Mouse (Mus musculus): ENCODE results near the gene A430005L14Rik. TPM values are rescaled to one million over a fixed set of nuclear protein-coding genes. Genes with fewer than 3 reads are reported as not detected.

A430005L14Rik gene
- polyA plus RNA-seq, 1 experiment: 29.2 TPM

DNA sequence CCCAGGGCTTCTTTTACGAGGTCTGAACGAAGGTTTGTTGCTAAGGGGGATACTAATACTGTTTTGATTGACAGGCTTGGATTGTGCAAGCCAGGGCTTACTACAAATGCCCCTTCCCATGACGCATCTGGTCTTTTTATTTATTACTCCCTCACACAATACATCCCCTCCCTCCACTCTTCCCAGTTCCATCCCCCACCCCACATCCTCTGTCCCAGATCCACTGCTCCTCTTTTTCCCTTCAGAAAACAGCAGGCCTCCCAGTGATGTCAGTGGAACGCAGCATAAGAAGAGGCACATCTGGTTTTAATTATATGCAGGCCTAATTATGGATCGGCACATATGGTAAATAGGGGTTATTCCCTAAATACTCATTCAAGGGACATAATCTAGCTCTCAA, 5.3 kb upstream of the A430005L14Rik start:
- Histone ChIP-seq H3K79me2 (ENCODE audit: control insufficient read depth, insufficient read depth) (no peaks in the 10 kb centered on the region), H3K36me3 (ENCODE audit: control insufficient read depth, insufficient read depth) (no peaks in the 10 kb centered on the region), H3K4me2 (ENCODE audit: low read depth) (no peak overlapping the region), H3ac (ENCODE audit: control insufficient read depth, insufficient read length) (no peak overlapping the region), H3K4me3 (peak overlapping the region; percentile 31), H3K27me3 (ENCODE audit: control insufficient read depth, insufficient read depth, insufficient read length) (no peaks in the 10 kb centered on the region)
- no peak for TF ChIP-seq REST (IDR thresholded peaks at IDR 0.05; ENCODE audit: insufficient read depth, insufficient read length)
- TF ChIP-seq MYOG (IDR thresholded peaks at IDR 0.05; ENCODE audit: control insufficient read depth in 1 of 3, insufficient read depth in 1 of 3, insufficient read length in 2 of 3, low read depth in 2 of 3): no peak
- TF ChIP-seq POLR2AphosphoS2 (IDR thresholded peaks at IDR 0.05; ENCODE audit: insufficient read length, low read depth): no peak
- TF ChIP-seq MAX (IDR thresholded peaks at IDR 0.05; ENCODE audit: low read depth): no peak
- no peak for TF ChIP-seq TCF3 (IDR thresholded peaks at IDR 0.05; ENCODE audit: insufficient read length, low read depth)
- no peak for TF ChIP-seq SRF (IDR thresholded peaks at IDR 0.05; ENCODE audit: control insufficient read depth, insufficient read length, low read depth)

DNA sequence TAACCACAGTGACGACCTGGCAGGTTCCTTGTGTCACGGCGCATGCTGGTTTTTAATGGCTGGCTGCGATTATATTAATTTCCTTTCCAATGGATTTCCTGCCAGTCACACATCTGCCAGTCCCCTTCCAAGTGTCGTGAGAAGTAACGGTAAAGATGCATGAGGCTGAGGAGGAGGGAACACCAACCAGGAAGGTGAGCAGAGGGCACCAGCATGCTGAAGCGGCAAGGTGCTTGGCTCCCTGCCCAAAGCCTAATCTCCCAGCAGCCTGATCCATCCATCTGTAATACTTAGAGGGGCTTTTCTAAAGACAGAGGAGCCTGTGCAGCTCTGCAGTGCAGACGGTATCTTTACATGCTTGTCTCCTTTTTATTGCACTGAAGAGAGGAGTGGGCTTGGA, 1.4 kb upstream of the A430005L14Rik start:
- Histone ChIP-seq H3K27me3 (ENCODE audit: control insufficient read depth, insufficient read depth, insufficient read length) (no peaks in the 10 kb centered on the region), H3K79me2 (ENCODE audit: control insufficient read depth, insufficient read depth) (peaks cover 6% of the 10 kb centered on the region), H3K4me2 (ENCODE audit: low read depth) (no peak overlapping the region), H3ac (ENCODE audit: control insufficient read depth, insufficient read length) (no peak overlapping the region), H3K36me3 (ENCODE audit: control insufficient read depth, insufficient read depth) (peaks cover 3% of the 10 kb centered on the region), H3K4me3 (no peak overlapping the region)
- no peak for TF ChIP-seq TCF12 (IDR thresholded peaks at IDR 0.05; ENCODE audit: insufficient read depth, poor library complexity, severe bottlenecking)
- TF ChIP-seq MYOD1 (IDR thresholded peaks at IDR 0.05; ENCODE audit: control insufficient read depth in 1 of 3, insufficient read length in 2 of 3, low read depth in 2 of 3): no peak
- no peak for TF ChIP-seq REST (IDR thresholded peaks at IDR 0.05; ENCODE audit: insufficient read depth, insufficient read length)
- no peak for TF ChIP-seq USF1 (IDR thresholded peaks at IDR 0.05; ENCODE audit: low read depth)
- no peak for TF ChIP-seq POLR2A (IDR thresholded peaks at IDR 0.05; ENCODE audit: insufficient read length, low read depth)
- TF ChIP-seq SRF (IDR thresholded peaks at IDR 0.05; ENCODE audit: control insufficient read depth, insufficient read length, low read depth): no peak
- TF ChIP-seq MYOG (IDR thresholded peaks at IDR 0.05; ENCODE audit: control insufficient read depth in 1 of 3, insufficient read depth in 1 of 3, insufficient read length in 2 of 3, low read depth in 2 of 3): no peak
- no peak for TF ChIP-seq MAX (IDR thresholded peaks at IDR 0.05; ENCODE audit: low read depth)
- TF ChIP-seq CEBPB (IDR thresholded peaks at IDR 0.05; ENCODE audit: insufficient read depth, poor library complexity, severe bottlenecking): no peak
- no peak for TF ChIP-seq POLR2AphosphoS2 (IDR thresholded peaks at IDR 0.05; ENCODE audit: insufficient read length, low read depth)
- TF ChIP-seq E2F4 (IDR thresholded peaks at IDR 0.05; ENCODE audit: insufficient read depth): no peak
- TF ChIP-seq TCF3 (IDR thresholded peaks at IDR 0.05; ENCODE audit: insufficient read length, low read depth): no peak

DNA sequence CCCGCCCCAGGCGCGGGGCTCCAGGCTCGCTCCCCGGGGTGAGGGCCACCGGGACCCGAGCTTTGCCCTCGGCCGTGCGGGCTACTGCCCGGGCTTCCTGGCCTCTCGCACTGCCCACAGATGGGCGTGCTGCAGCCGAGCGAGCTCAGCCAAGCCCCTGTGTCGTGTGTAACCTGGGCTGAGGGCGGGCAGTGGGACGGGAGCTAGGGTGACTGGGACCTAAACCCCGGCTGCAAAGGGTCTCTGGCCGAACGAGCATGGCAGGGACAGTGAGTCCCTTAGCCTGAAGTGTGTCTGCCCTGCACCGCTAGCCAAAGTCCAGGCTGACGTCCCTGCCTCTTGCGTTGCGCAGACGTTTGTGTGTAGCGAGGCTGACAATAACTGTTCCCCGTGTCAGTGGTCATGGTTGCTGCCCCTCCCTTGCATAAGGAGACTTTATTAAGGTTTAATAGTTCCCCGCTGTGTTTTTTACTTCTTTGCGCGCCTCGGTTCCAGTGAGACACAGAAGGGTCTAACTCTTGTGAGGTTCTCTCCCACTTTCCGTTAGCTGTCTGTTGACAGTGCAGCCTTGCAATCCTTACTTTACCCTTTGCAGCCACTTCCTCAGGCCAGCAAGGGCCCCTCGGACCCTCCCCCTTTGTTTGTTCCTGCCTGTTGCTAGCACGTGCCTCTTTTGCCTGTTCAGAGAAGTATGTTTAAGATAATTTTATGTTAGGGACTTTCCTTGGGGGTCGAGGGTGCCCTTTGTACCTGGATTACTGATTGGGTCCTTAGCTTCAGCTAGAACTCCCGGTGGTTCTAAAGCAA, 610 bp downstream of the A430005L14Rik start:
- Histone ChIP-seq H3K79me2 (ENCODE audit: control insufficient read depth, insufficient read depth) (peaks cover 6% of the 10 kb centered on the region), H3K27me3 (ENCODE audit: control insufficient read depth, insufficient read depth, insufficient read length) (no peaks in the 10 kb centered on the region), H3K4me2 (ENCODE audit: low read depth) (peak overlapping the region; percentile 87), H3K4me3 (peak overlapping the region; percentile 66), H3ac (ENCODE audit: control insufficient read depth, insufficient read length) (peak overlapping the region; percentile 92), H3K36me3 (ENCODE audit: control insufficient read depth, insufficient read depth) (peaks cover 3% of the 10 kb centered on the region)
- no peak for TF ChIP-seq TCF3 (IDR thresholded peaks at IDR 0.05; ENCODE audit: insufficient read length, low read depth)
- TF ChIP-seq POLR2AphosphoS2 (IDR thresholded peaks at IDR 0.05; ENCODE audit: insufficient read length, low read depth): no peak

DNA sequence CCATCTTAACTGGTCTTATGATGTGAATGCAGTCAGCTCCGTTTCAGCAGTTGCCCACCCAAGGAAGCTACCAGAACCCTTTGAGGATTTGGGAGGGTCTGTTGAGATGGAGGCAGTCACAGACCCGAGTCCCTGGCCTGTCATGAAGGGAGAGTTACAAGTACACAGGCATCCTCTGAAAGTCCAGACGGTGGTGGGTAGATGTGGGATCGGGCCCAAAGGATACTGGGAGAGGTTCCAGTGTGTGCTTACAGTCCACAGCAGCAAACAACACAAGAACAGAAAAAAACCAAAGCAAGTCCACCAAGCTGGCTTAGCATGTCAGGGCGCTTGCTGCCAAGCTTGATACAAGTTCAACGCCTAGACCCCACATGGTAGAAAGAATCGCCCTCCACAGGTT, 5.6 kb downstream of the A430005L14Rik start:
- no peak overlapping the region for H3ac ChIP-seq (ENCODE audit: control insufficient read depth, insufficient read length)
- no peaks in the 10 kb centered on the region for H3K27me3 ChIP-seq (ENCODE audit: control insufficient read depth, insufficient read depth, insufficient read length)
- TF ChIP-seq MAX (IDR thresholded peaks at IDR 0.05; ENCODE audit: low read depth): no peak
- no peak for TF ChIP-seq TCF12 (IDR thresholded peaks at IDR 0.05; ENCODE audit: insufficient read depth, poor library complexity, severe bottlenecking)
- no peak for TF ChIP-seq MYOG (IDR thresholded peaks at IDR 0.05; ENCODE audit: control insufficient read depth in 1 of 3, insufficient read depth in 1 of 3, insufficient read length in 2 of 3, low read depth in 2 of 3)
- TF ChIP-seq CEBPB (IDR thresholded peaks at IDR 0.05; ENCODE audit: insufficient read depth, poor library complexity, severe bottlenecking): no peak
- no peak for TF ChIP-seq MYOD1 (IDR thresholded peaks at IDR 0.05; ENCODE audit: control insufficient read depth in 1 of 3, insufficient read length in 2 of 3, low read depth in 2 of 3)
- no peak for TF ChIP-seq E2F4 (IDR thresholded peaks at IDR 0.05; ENCODE audit: insufficient read depth)
- TF ChIP-seq POLR2A (IDR thresholded peaks at IDR 0.05; ENCODE audit: insufficient read length, low read depth): no peak
- no peak for TF ChIP-seq REST (IDR thresholded peaks at IDR 0.05; ENCODE audit: insufficient read depth, insufficient read length)
- TF ChIP-seq USF1 (IDR thresholded peaks at IDR 0.05; ENCODE audit: low read depth): no peak
- TF ChIP-seq TCF3 (IDR thresholded peaks at IDR 0.05; ENCODE audit: insufficient read length, low read depth): no peak
- no peak for TF ChIP-seq SRF (IDR thresholded peaks at IDR 0.05; ENCODE audit: control insufficient read depth, insufficient read length, low read depth)
- TF ChIP-seq POLR2AphosphoS2 (IDR thresholded peaks at IDR 0.05; ENCODE audit: insufficient read length, low read depth): no peak
- H3K4me2 ChIP-seq (ENCODE audit: low read depth): no peak overlapping the region
- peaks cover 3% of the 10 kb centered on the region for H3K36me3 ChIP-seq (ENCODE audit: control insufficient read depth, insufficient read depth)
- no peak overlapping the region for H3K4me3 ChIP-seq
- H3K79me2 ChIP-seq (ENCODE audit: control insufficient read depth, insufficient read depth): peaks cover 5% of the 10 kb centered on the region

DNA sequence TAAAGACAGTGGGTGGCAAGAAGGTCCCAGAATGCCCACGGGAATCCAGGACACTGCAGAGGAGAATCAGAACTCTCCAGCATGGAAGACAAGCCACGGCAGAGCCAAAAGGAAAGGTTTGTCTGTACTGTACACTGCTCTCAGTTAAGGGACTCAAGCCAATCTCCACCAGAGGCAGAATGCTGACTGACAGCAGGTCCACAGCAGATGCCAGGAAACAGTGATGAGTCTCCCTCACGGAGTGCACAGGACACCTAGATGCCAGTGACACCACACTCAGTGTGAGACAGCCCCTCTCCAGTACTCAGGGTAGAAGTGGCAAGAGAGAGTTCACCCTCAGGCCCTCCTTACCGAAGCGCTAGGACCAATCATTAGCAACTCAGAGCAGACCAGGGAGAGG, 9.6 kb downstream of the A430005L14Rik start:
- Histone ChIP-seq H3K36me3 (ENCODE audit: control insufficient read depth, insufficient read depth) (no peaks in the 10 kb centered on the region), H3ac (ENCODE audit: control insufficient read depth, insufficient read length) (no peak overlapping the region), H3K79me2 (ENCODE audit: control insufficient read depth, insufficient read depth) (no peaks in the 10 kb centered on the region), H3K4me2 (ENCODE audit: low read depth) (no peak overlapping the region), H3K4me3 (no peak overlapping the region), H3K27me3 (ENCODE audit: control insufficient read depth, insufficient read depth, insufficient read length) (no peaks in the 10 kb centered on the region)
- no peak for TF ChIP-seq TCF12 (IDR thresholded peaks at IDR 0.05; ENCODE audit: insufficient read depth, poor library complexity, severe bottlenecking)
- no peak for TF ChIP-seq SRF (IDR thresholded peaks at IDR 0.05; ENCODE audit: control insufficient read depth, insufficient read length, low read depth)
- TF ChIP-seq POLR2AphosphoS2 (IDR thresholded peaks at IDR 0.05; ENCODE audit: insufficient read length, low read depth): no peak
- no peak for TF ChIP-seq USF1 (IDR thresholded peaks at IDR 0.05; ENCODE audit: low read depth)
- no peak for TF ChIP-seq POLR2A (IDR thresholded peaks at IDR 0.05; ENCODE audit: insufficient read length, low read depth)
- TF ChIP-seq TCF3 (IDR thresholded peaks at IDR 0.05; ENCODE audit: insufficient read length, low read depth): no peak
- TF ChIP-seq E2F4 (IDR thresholded peaks at IDR 0.05; ENCODE audit: insufficient read depth): no peak
- no peak for TF ChIP-seq CEBPB (IDR thresholded peaks at IDR 0.05; ENCODE audit: insufficient read depth, poor library complexity, severe bottlenecking)

Data from myocyte (in vitro differentiated cells).